Mouse (Mus musculus): ENCODE results near the gene Arfgap3.

DNA sequence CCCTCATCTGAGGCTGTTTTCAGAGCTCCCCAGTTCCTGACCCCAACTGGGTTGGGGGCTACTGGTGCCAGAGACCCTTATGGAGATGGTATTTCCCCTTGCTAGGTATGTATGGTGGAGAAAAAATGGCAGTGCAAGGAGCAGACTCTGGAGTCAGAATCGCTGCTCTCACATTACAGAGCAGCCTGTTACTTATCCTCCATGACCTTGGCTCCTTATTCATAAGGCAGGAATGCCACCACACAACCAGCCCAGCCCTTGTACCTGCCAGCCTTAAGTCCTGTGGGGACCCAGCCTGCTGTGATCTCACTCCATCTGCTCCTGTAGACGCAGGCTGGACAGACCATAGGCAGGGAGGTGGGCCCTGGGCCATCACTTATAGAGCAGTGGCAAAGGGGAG is 37.9 kb upstream of the Arfgap3 start:
- no peak for TF ChIP-seq CTCF (IDR thresholded peaks at IDR 0.05; ENCODE audit: extremely low read depth, insufficient read length, insufficient replicate concordance, low read depth, low read length)
- no peak for TF ChIP-seq POLR2A (IDR thresholded peaks at IDR 0.05; ENCODE audit: low read depth, low read length)
